Mouse (Mus musculus) forebrain, embryonic 14.5 days (tissue): Measurements from ENCODE around the gene Pafah1b1. TPM values are rescaled to one million over a fixed set of nuclear protein-coding genes. Genes with fewer than 3 reads are reported as not detected.

ENCODE experiments used
- ATAC-seq: fragments of 200-750 bp; cut with Nextera tagmentation; 2 replicates; pipeline ENCODE4 v1.8.0; 2017; ENCODE audit warnings: mild to moderate bottlenecking, moderate library complexity
- DNase-seq: peaks from one replicate; pipeline ENCODE4 v3.0.0-alpha.2; 2015; ENCODE audit warnings: low spot score
- H3K27ac ChIP-seq: fragments of 300-500 bp; sonication (generic); 2 replicates; pipeline ENCODE4 v1.5.1; 2014; ENCODE audit warnings: low read depth, mild to moderate bottlenecking, control low read depth, low read length, moderate library complexity
- H3K27me3 ChIP-seq: fragments of 300-500 bp; sonication (generic); replicated peaks from 2 replicates; pipeline ENCODE4 v1.6.1; 2014; ENCODE audit warnings: low read length, control low read depth, mixed read lengths; ENCODE audit not compliant: control insufficient read depth, insufficient read depth
- H3K36me3 ChIP-seq: fragments of 300-500 bp; sonication (generic); 2 replicates; pipeline ENCODE4 v1.6.1; 2014; ENCODE audit warnings: low read length, control low read depth; ENCODE audit not compliant: control insufficient read depth, insufficient read depth
- H3K4me1 ChIP-seq: fragments of 300-500 bp; sonication (generic); 2 replicates; pipeline ENCODE4 v1.6.1; 2014; ENCODE audit warnings: antibody characterized with exemption, low read length, control low read depth; ENCODE audit not compliant: control insufficient read depth, insufficient read depth
- H3K4me2 ChIP-seq: fragments of 300-500 bp; sonication (generic); 2 replicates; pipeline ENCODE4 v1.6.1; 2014; ENCODE audit warnings: mild to moderate bottlenecking, control low read depth, low read length
- H3K4me3 ChIP-seq: fragments of 300-500 bp; sonication (generic); 2 replicates; pipeline ENCODE4 v1.5.1; 2014; ENCODE audit warnings: low read depth, low read length, control low read depth
- H3K9ac ChIP-seq: fragments of 300-500 bp; sonication (generic); 2 replicates; pipeline ENCODE4 v1.6.1; 2014; ENCODE audit warnings: mild to moderate bottlenecking, low read length, control low read depth, moderate library complexity
- H3K9me3 ChIP-seq: fragments of 300-500 bp; sonication (generic); replicated peaks from 2 replicates; pipeline ENCODE4 v1.6.1; 2016; ENCODE audit warnings: low read length, control low read depth, mixed read lengths; ENCODE audit not compliant: control insufficient read depth
- WGBS: fragments of 180-500 bp; shearing (Covaris S2); extraction: QIAGEN DNeasy Blood & Tissue Kit; methylation state at CpG from one replicate; pipeline ENCODE4 v1.1.7; 2014; 5-methylcytosine and 5-hydroxymethylcytosine counted together
- polyA plus RNA-seq: library from polyadenylated mRNA; unstranded; fragments of >200 nt; fragmentation: Nextera tagmentation; extraction: Ambion mirVana; gene quantifications from 2 replicates; pipeline ENCODE4 v1.2.1, GENCODE M21; 2014

Pafah1b1 gene
- 88.2 and 104 TPM in 2 replicates for polyA plus RNA-seq

- H3K27ac ChIP-seq, result peak within 1 kb of the TSS; percentile 100
- 0% methylated on average over 32 of the region's 56 CpGs for WGBS
- H3K9me3 ChIP-seq, result no peaks in the 10 kb centered on the region
- DNase-seq (peak; percentile 97), ATAC-seq (peak; percentile 97)
- no peaks in the 10 kb centered on the region for H3K27me3 ChIP-seq
- H3K4me2 ChIP-seq, result peak within 1 kb of the TSS; percentile 63
- peaks cover 23% of the 10 kb centered on the region for H3K4me1 ChIP-seq
- H3K36me3 ChIP-seq, result no peaks in the 10 kb centered on the region
- peak within 1 kb of the TSS; percentile 99 for H3K9ac ChIP-seq
- H3K4me3 ChIP-seq, result peak within 1 kb of the TSS; percentile 97
Observed at GRCm38 (mm10) chr11:74724235-74724791, at the start of gene Pafah1b1. Gene Pafah1b1 (minus strand): TSS chr11:74724670.

- DNase-seq, result no peak
- Histone ChIP-seq H3K4me3 (no peak overlapping the region), H3K36me3 (peaks cover 34% of the 10 kb centered on the region), H3K4me1 (peaks cover 11% of the 10 kb centered on the region), H3K4me2 (no peak overlapping the region), H3K9ac (no peak overlapping the region), H3K27me3 (no peaks in the 10 kb centered on the region), H3K9me3 (no peaks in the 10 kb centered on the region), H3K27ac (no peak overlapping the region)
- no peak for ATAC-seq
- WGBS, result 91% methylated on average over 2 of the region's 2 CpGs
Observed at GRCm38 (mm10) chr11:74772386-74772785, 47.9 kb upstream of the Pafah1b1 start.

DNA sequence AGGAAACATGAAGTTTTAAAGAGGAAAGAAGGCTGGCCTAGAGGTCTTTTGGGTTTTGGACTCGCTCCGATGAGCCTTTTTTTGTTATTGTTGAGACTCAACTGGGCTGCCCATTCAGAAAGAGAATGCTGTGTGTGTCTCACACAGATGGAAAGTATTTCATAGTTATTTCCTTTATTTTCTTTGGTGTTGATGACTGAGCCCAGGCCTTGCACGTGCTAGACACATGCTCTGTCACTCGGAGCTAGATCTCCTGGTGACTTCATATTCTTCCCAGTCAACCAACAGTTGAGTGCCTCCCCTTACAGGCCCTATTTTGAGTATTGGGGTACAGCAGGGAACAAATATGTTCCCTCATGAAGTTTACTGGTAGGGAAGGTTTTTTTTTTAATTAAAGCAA lies 47.2 kb upstream of the Pafah1b1 start:
- H3K9me3 ChIP-seq, result no peaks in the 10 kb centered on the region
- peak overlapping the region; percentile 78 for H3K4me2 ChIP-seq
- 72% methylated on average over 4 of the region's 4 CpGs for WGBS
- H3K36me3 ChIP-seq, result peaks cover 27% of the 10 kb centered on the region
- no peaks in the 10 kb centered on the region for H3K27me3 ChIP-seq
- ATAC-seq (no peak), DNase-seq (no peak)
- no peak overlapping the region for H3K9ac ChIP-seq
- peaks cover 11% of the 10 kb centered on the region for H3K4me1 ChIP-seq
- H3K4me3 ChIP-seq, result peak overlapping the region; percentile 88
- H3K27ac ChIP-seq, result no peak overlapping the region

GRCm38 (mm10) chr11:74771234-74771633 lies 46.8 kb upstream of the Pafah1b1 start:
- H3K4me1 ChIP-seq, result peaks cover 11% of the 10 kb centered on the region
- H3K27me3 ChIP-seq, result no peaks in the 10 kb centered on the region
- H3K4me3 ChIP-seq, result peak overlapping the region; percentile 88
- peak overlapping the region; percentile 91 for H3K9ac ChIP-seq
- ATAC-seq (no peak; the same call in 1 of the 2 replicates), DNase-seq (no peak)
- H3K27ac ChIP-seq, result peak overlapping the region; percentile 93
- peak overlapping the region; percentile 78 for H3K4me2 ChIP-seq
- WGBS, result 16% methylated on average over 8 of the region's 8 CpGs
- H3K9me3 ChIP-seq, result no peaks in the 10 kb centered on the region
- H3K36me3 ChIP-seq, result peaks cover 25% of the 10 kb centered on the region

DNA sequence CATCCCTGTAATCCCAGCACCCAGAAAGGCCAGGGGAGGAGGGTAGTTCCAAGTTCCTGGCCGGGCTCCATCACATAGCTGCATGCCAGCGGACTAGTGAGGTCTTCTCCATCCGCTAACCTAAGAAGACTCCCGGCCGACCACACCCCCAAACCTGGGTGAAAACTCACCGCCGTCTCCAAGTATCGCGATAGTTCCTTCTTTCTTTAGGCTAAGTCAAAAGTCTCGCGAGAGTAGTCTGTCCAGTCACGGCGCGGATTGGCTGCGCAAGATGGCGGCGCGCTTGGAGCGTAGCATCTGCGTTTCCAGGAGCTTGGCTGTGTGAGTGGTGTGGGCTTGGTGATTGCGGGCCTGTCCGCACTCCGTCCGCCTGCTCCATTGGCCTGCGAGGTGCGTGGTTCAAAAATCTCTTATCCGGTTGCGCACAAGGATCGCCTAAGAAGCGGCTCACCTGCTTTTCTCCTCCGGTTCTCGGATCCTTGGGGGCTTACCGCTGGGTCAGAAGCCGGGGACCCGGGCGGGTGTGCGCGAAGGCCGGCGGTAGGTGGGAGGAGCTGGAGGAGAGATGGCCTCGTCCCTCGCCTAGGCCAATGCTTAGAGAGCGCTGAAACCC lies 46.2 kb upstream of the Pafah1b1 start, which contains the start of gene Mettl16:
Gene Mettl16, plus strand, starts transcription at position 236 of the 613 bp plus-strand sequence.
- Histone ChIP-seq H3K36me3 (peaks cover 20% of the 10 kb centered on the region), H3K4me1 (peaks cover 11% of the 10 kb centered on the region), H3K4me3 (peak within 1 kb of the TSS; percentile 88), H3K9me3 (no peaks in the 10 kb centered on the region), H3K27ac (peak within 1 kb of the TSS; percentile 93), H3K4me2 (peak within 1 kb of the TSS; percentile 78), H3K9ac (peak within 1 kb of the TSS; percentile 91), H3K27me3 (no peaks in the 10 kb centered on the region)
- ATAC-seq (peak; percentile 98), DNase-seq (peak; percentile 99)
- WGBS, result 0% methylated on average over 43 of the region's 43 CpGs

DNA sequence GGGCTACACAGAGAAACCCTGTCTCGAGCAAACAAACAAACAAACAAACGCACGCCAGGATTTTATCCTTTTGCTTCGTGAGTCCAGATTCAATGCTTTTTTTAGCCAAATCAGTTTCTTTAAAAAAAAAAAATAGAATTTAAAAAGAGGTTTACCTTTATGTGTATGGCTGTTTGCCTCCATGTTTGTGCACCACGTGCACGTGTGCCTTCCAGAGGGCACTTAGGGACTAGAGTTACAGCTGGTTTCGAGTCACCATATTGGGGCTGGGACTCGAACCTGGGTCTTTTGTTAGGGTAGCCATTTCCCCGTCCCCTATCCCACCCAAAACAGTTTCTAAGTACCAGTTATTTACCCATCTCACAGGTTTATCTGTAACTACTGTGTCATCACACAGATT lies 45.6 kb upstream of the Pafah1b1 start:
- peaks cover 16% of the 10 kb centered on the region for H3K36me3 ChIP-seq
- ATAC-seq, result no peak; the same call in 1 of the 2 replicates
- H3K27ac ChIP-seq, result peak overlapping the region; percentile 93
- no peaks in the 10 kb centered on the region for H3K9me3 ChIP-seq
- peak overlapping the region; percentile 64 for H3K4me2 ChIP-seq
- peaks cover 11% of the 10 kb centered on the region for H3K4me1 ChIP-seq
- DNase-seq, result no peak
- H3K27me3 ChIP-seq, result no peaks in the 10 kb centered on the region
- 82% methylated on average over 9 of the region's 9 CpGs for WGBS
- peak overlapping the region; percentile 88 for H3K4me3 ChIP-seq
- peak overlapping the region; percentile 91 for H3K9ac ChIP-seq

DNA sequence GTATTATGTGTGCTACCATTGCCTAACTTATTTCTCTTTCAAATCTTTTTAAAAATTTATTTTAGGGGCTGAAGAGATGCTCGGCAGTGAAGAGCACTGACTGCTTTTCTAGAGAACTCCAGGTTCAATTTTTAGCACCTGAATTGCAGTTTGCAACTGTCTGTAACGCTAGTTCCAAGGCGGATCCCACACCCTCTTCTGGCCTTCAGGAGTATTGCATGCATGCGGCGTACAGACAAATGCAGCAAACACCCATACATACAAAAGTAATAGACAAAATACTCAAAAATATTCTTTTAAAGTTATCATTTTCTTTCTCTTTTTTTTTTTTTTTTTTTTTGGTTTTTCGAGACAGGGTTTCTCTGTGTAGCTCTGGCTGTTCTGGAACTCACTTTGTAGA lies 43.6 kb upstream of the Pafah1b1 start:
- Histone ChIP-seq H3K4me1 (peaks cover 11% of the 10 kb centered on the region), H3K9me3 (no peaks in the 10 kb centered on the region), H3K27me3 (no peaks in the 10 kb centered on the region), H3K27ac (no peak overlapping the region), H3K4me2 (no peak overlapping the region), H3K9ac (no peak overlapping the region), H3K36me3 (no peaks in the 10 kb centered on the region), H3K4me3 (no peak overlapping the region)
- DNase-seq, result peak; percentile 36
- 31% methylated on average over 6 of the region's 6 CpGs for WGBS
- no peak for ATAC-seq

- Histone ChIP-seq H3K36me3 (no peaks in the 10 kb centered on the region), H3K4me1 (peaks cover 11% of the 10 kb centered on the region), H3K9me3 (no peaks in the 10 kb centered on the region), H3K4me3 (no peak overlapping the region), H3K4me2 (no peak overlapping the region), H3K9ac (no peak overlapping the region), H3K27ac (no peak overlapping the region), H3K27me3 (no peaks in the 10 kb centered on the region)
- 90% methylated on average over 4 of the region's 4 CpGs for whole genome bisulfite sequencing
- ATAC-seq, result no peak
- DNase-seq, result no peak
Observed at GRCm38 (mm10) chr11:74767469-74767868, 43.0 kb upstream of the Pafah1b1 start.

- no peak overlapping the region for H3K4me3 ChIP-seq
- H3K9ac ChIP-seq, result no peak overlapping the region
- 78% methylated on average over 10 of the region's 10 CpGs for WGBS
- no peak for DNase-seq
- no peaks in the 10 kb centered on the region for H3K27me3 ChIP-seq
- no peak overlapping the region for H3K4me2 ChIP-seq
- no peaks in the 10 kb centered on the region for H3K36me3 ChIP-seq
- H3K27ac ChIP-seq, result no peak overlapping the region
- no peaks in the 10 kb centered on the region for H3K4me1 ChIP-seq
- no peaks in the 10 kb centered on the region for H3K9me3 ChIP-seq
- no peak for ATAC-seq
Observed at GRCm38 (mm10) chr11:74763960-74764625, 39.6 kb upstream of the Pafah1b1 start.
